Mouse (Mus musculus): ENCODE measurements around the gene Cant1.
A peak's percentile ranks its signal among the peaks of the same experiment; 100 is the strongest.

Gene Cant1

GRCm38 (mm10) chr11:118436471-118436935, 17.6 kb upstream of the Cant1 start:
- peaks cover 42% of the 10 kb centered on the region for H3K4me1 ChIP-seq (replicated peaks; ENCODE audit: low read depth, low read length)
- no peak overlapping the region for H3K4me3 ChIP-seq (replicated peaks; ENCODE audit: low read length)
- H3K36me3 ChIP-seq (ENCODE audit: insufficient read depth, low read length) = no peaks in the 10 kb centered on the region
- no peaks in the 10 kb centered on the region for H3K9me3 ChIP-seq (ENCODE audit: low read length)
- peaks cover 25% of the 10 kb centered on the region for H3K27me3 ChIP-seq (ENCODE audit: insufficient read depth, low read length)
- TF ChIP-seq POU5F1 (IDR thresholded peaks at IDR 0.05; ENCODE audit: borderline replicate concordance, low read length) (no peak), NANOG (IDR thresholded peaks at IDR 0.05; ENCODE audit: borderline replicate concordance, low read length) (no peak), CTCF (conservative IDR thresholded peaks at IDR 0.05; ENCODE audit: low read length) (no peak)

DNA sequence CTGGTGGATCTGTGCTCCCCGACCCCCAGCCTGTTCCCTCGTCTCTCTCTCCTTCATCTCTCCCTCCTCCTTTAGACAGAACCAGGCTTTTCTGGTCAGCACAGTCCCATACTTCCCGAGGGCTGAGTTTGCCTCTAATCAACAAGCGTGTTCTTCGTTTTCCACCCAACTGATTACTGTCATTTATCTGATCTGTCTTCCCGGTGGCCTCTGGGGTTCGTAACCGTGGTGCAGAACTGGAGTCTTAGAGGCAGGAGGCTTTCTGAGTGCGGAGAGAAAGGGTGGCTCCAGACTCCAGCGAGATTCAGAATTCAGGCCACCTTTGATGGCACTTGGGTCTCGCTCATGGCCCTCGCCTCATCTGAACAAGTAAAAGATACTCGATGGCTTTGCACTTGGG, 15.2 kb upstream of the Cant1 start:
- Histone ChIP-seq H3K36me3 (ENCODE audit: insufficient read depth, low read length) (no peaks in the 10 kb centered on the region), H3K9me3 (ENCODE audit: low read length) (no peaks in the 10 kb centered on the region), H3K4me3 (replicated peaks; ENCODE audit: low read length) (peak overlapping the region; percentile 58), H3K27me3 (ENCODE audit: insufficient read depth, low read length) (peaks cover 25% of the 10 kb centered on the region), H3K4me1 (replicated peaks; ENCODE audit: low read depth, low read length) (peaks cover 43% of the 10 kb centered on the region)
- TF ChIP-seq NANOG (IDR thresholded peaks at IDR 0.05; ENCODE audit: borderline replicate concordance, low read length) = no peak
- TF ChIP-seq CTCF (conservative IDR thresholded peaks at IDR 0.05; ENCODE audit: low read length) = no peak
- no peak for TF ChIP-seq POU5F1 (IDR thresholded peaks at IDR 0.05; ENCODE audit: borderline replicate concordance, low read length)

- H3K36me3 ChIP-seq (ENCODE audit: insufficient read depth, low read length) = no peaks in the 10 kb centered on the region
- no peaks in the 10 kb centered on the region for H3K9me3 ChIP-seq (ENCODE audit: low read length)
- H3K27me3 ChIP-seq (ENCODE audit: insufficient read depth, low read length) = peaks cover 25% of the 10 kb centered on the region
- peak overlapping the region; percentile 58 for H3K4me3 ChIP-seq (replicated peaks; ENCODE audit: low read length)
- TF ChIP-seq CTCF (conservative IDR thresholded peaks at IDR 0.05; ENCODE audit: low read length) = no peak
- TF ChIP-seq POU5F1 (IDR thresholded peaks at IDR 0.05; ENCODE audit: borderline replicate concordance, low read length) = no peak
- TF ChIP-seq NANOG (IDR thresholded peaks at IDR 0.05; ENCODE audit: borderline replicate concordance, low read length) = no peak
- peaks cover 43% of the 10 kb centered on the region for H3K4me1 ChIP-seq (replicated peaks; ENCODE audit: low read depth, low read length)
Observed at GRCm38 (mm10) chr11:118433398-118433868, 14.5 kb upstream of the Cant1 start.

- Histone ChIP-seq H3K9me3 (ENCODE audit: low read length) (no peaks in the 10 kb centered on the region), H3K4me3 (replicated peaks; ENCODE audit: low read length) (no peak overlapping the region), H3K4me1 (replicated peaks; ENCODE audit: low read depth, low read length) (peaks cover 44% of the 10 kb centered on the region), H3K27me3 (ENCODE audit: insufficient read depth, low read length) (peaks cover 26% of the 10 kb centered on the region), H3K36me3 (ENCODE audit: insufficient read depth, low read length) (no peaks in the 10 kb centered on the region)
- TF ChIP-seq NANOG (IDR thresholded peaks at IDR 0.05; ENCODE audit: borderline replicate concordance, low read length) (no peak), CTCF (conservative IDR thresholded peaks at IDR 0.05; ENCODE audit: low read length) (no peak), POU5F1 (IDR thresholded peaks at IDR 0.05; ENCODE audit: borderline replicate concordance, low read length) (no peak)
Observed at GRCm38 (mm10) chr11:118431100-118431948, 12.4 kb upstream of the Cant1 start.

GRCm38 (mm10) chr11:118430291-118430885, 11.5 kb upstream of the Cant1 start:
- Histone ChIP-seq H3K4me3 (replicated peaks; ENCODE audit: low read length) (no peak overlapping the region), H3K27me3 (ENCODE audit: insufficient read depth, low read length) (peaks cover 28% of the 10 kb centered on the region), H3K36me3 (ENCODE audit: insufficient read depth, low read length) (no peaks in the 10 kb centered on the region), H3K9me3 (ENCODE audit: low read length) (no peaks in the 10 kb centered on the region), H3K4me1 (replicated peaks; ENCODE audit: low read depth, low read length) (peaks cover 44% of the 10 kb centered on the region)
- TF ChIP-seq NANOG (IDR thresholded peaks at IDR 0.05; ENCODE audit: borderline replicate concordance, low read length) (no peak), POU5F1 (IDR thresholded peaks at IDR 0.05; ENCODE audit: borderline replicate concordance, low read length) (no peak), CTCF (conservative IDR thresholded peaks at IDR 0.05; ENCODE audit: low read length) (no peak)

GRCm38 (mm10) chr11:118428944-118429709, 10.2 kb upstream of the Cant1 start:
- Histone ChIP-seq H3K4me1 (replicated peaks; ENCODE audit: low read depth, low read length) (peaks cover 38% of the 10 kb centered on the region), H3K9me3 (ENCODE audit: low read length) (no peaks in the 10 kb centered on the region), H3K27me3 (ENCODE audit: insufficient read depth, low read length) (peaks cover 22% of the 10 kb centered on the region), H3K4me3 (replicated peaks; ENCODE audit: low read length) (0 out of 2 replicates have a peak overlapping the region, but pooled peaks have one; percentile 3), H3K36me3 (ENCODE audit: insufficient read depth, low read length) (no peaks in the 10 kb centered on the region)
- TF ChIP-seq CTCF (conservative IDR thresholded peaks at IDR 0.05; ENCODE audit: low read length) (no peak), NANOG (IDR thresholded peaks at IDR 0.05; ENCODE audit: borderline replicate concordance, low read length) (no peak), POU5F1 (IDR thresholded peaks at IDR 0.05; ENCODE audit: borderline replicate concordance, low read length) (no peak)

DNA sequence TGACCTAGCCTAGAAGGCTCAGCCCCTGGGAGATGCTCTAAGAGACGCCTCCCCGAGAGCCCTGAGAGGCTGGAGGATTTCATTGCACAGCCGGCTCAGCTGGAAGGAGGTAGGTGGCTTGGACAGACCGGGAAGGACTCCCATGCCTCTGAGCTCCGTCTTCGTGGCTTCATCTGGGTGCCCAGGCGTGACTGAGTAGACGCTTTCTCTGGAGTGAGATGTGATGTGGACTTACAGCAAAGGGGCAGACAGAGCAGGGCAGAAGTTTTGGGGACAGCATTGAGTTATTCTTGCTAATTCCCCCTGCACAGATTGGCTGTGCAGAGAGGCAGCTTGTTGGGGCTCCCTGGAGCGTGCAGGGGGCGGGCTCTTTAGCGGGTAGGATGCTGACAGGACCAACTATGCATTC, 9.6 kb upstream of the Cant1 start:
- Histone ChIP-seq H3K4me3 (replicated peaks; ENCODE audit: low read length) (no peak overlapping the region), H3K27me3 (ENCODE audit: insufficient read depth, low read length) (peaks cover 22% of the 10 kb centered on the region), H3K36me3 (ENCODE audit: insufficient read depth, low read length) (no peaks in the 10 kb centered on the region), H3K4me1 (replicated peaks; ENCODE audit: low read depth, low read length) (peaks cover 37% of the 10 kb centered on the region), H3K9me3 (ENCODE audit: low read length) (no peaks in the 10 kb centered on the region)
- TF ChIP-seq CTCF (conservative IDR thresholded peaks at IDR 0.05; ENCODE audit: low read length) (no peak), POU5F1 (IDR thresholded peaks at IDR 0.05; ENCODE audit: borderline replicate concordance, low read length) (no peak), NANOG (IDR thresholded peaks at IDR 0.05; ENCODE audit: borderline replicate concordance, low read length) (no peak)

DNA sequence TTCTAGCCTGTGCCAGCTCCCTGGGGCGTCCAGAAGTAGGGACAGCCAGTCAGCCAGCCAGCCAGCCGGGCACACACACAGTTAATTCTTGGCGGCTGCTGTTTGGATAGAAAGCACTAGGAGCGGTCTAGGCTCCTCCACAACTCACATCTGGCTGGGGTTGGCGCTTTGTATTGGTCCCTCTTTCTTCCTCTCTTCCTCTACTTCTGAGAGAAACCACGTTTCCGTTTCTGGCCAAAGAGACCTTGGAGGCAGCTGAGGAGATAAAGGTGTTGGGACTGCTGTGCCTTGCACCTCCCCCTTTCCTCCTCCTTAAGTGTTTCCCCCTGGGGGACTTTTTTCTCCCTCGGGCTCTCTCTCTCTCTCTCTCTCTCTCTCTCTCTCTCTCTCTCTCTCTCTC, 9.1 kb upstream of the Cant1 start, which contains the start of gene C1qtnf1:
TSS of gene C1qtnf1 (plus strand) at position 218 of the 400 bp plus-strand sequence.
- TF ChIP-seq NANOG (IDR thresholded peaks at IDR 0.05; ENCODE audit: borderline replicate concordance, low read length) (no peak), CTCF (conservative IDR thresholded peaks at IDR 0.05; ENCODE audit: low read length) (no peak), POU5F1 (IDR thresholded peaks at IDR 0.05; ENCODE audit: borderline replicate concordance, low read length) (no peak)
- H3K4me3 ChIP-seq (replicated peaks; ENCODE audit: low read length) = 0 out of 2 replicates have a peak within 1 kb of the TSS, but pooled peaks have one; percentile 3

More for the DNA sequence above, 9.1 kb upstream of the Cant1 start, which contains the start of gene C1qtnf1:
- Histone ChIP-seq H3K9me3 (ENCODE audit: low read length) (no peaks in the 10 kb centered on the region), H3K36me3 (ENCODE audit: insufficient read depth, low read length) (no peaks in the 10 kb centered on the region), H3K27me3 (ENCODE audit: insufficient read depth, low read length) (peaks cover 22% of the 10 kb centered on the region), H3K4me1 (replicated peaks; ENCODE audit: low read depth, low read length) (peaks cover 33% of the 10 kb centered on the region)
